Mouse (Mus musculus) small intestine, adult 2 months (tissue): ENCODE results near the gene Igsf21.

Experiments
- CTCF ChIP-seq: fragments of 200-500 bp; IDR thresholded peaks from 2 replicates; pipeline ENCODE4 v1.5.1; 2012; ENCODE audit warnings: low read depth, mild to moderate bottlenecking, control low read depth, inconsistent platforms, low read length, moderate library complexity, mixed read lengths; ENCODE audit not compliant: insufficient replicate concordance, insufficient read length; ENCODE audit errors: extremely low read depth
- POLR2A ChIP-seq: fragments of 200-500 bp; IDR thresholded peaks from 2 replicates; pipeline ENCODE4 v1.6.1; 2012; ENCODE audit warnings: low read depth, mild to moderate bottlenecking, control low read depth, inconsistent platforms, low read length, moderate library complexity

DNA sequence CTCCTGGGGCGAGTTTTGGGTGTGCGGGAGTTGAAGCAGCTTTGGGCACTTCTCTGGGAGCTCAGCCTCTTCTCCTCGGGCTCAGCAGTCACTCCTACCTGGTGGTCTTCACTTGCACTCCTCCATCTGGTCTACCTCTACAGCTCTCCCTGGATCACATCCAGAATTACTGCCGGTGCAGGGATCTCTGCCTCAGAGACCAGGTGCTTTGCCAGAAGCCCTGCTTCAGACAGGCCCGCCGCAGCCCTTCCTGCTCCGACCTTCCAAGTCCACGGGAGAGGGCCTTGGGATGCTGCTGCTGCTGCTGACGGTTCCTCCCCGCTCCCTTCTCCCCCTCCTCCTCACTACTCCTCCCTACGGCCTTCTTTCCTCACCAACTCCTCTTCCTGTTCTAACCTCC is 118.5 kb downstream of the Igsf21 start:
- TF ChIP-seq CTCF (no peak), POLR2A (no peak)
